Mouse (Mus musculus) lung, embryonic 14.5 days (tissue): ENCODE results near the gene Susd6. TPM values are rescaled to one million over a fixed set of nuclear protein-coding genes. Genes with fewer than 3 reads are reported as not detected.

Experiments used
- ATAC-seq: fragments of 200-750 bp; cut with Nextera tagmentation; 2 replicates; pipeline ENCODE4 v1.8.0; 2017; ENCODE audit warnings: mild to moderate bottlenecking, moderate TSS enrichment, moderate library complexity; ENCODE audit not compliant: insufficient read depth
- DNase-seq: peaks from one replicate; pipeline ENCODE4 v3.0.0-alpha.2; 2015
- H3K27ac ChIP-seq: fragments of 300-500 bp; sonication (generic); 2 replicates; pipeline ENCODE4 v1.5.1; 2014; ENCODE audit warnings: low read depth, mild to moderate bottlenecking, moderate library complexity
- H3K27me3 ChIP-seq: fragments of 300-500 bp; sonication (generic); 2 replicates; pipeline ENCODE4 v1.6.1; 2014; ENCODE audit warnings: low read length, control low read depth; ENCODE audit not compliant: insufficient read depth
- H3K36me3 ChIP-seq: fragments of 300-500 bp; sonication (generic); 2 replicates; pipeline ENCODE4 v1.6.1; 2014; ENCODE audit warnings: control low read depth; ENCODE audit not compliant: insufficient read depth
- H3K4me1 ChIP-seq: fragments of 300-500 bp; sonication (generic); 2 replicates; pipeline ENCODE4 v1.6.1; 2014; ENCODE audit warnings: antibody characterized with exemption, control low read depth; ENCODE audit not compliant: insufficient read depth
- H3K4me2 ChIP-seq: fragments of 300-500 bp; sonication (generic); 2 replicates; pipeline ENCODE4 v1.6.1; 2014; ENCODE audit warnings: mild to moderate bottlenecking
- H3K4me3 ChIP-seq: fragments of 300-500 bp; sonication (generic); 2 replicates; pipeline ENCODE4 v1.5.1; 2014; ENCODE audit warnings: low read depth, low read length
- H3K9ac ChIP-seq: fragments of 300-500 bp; sonication (generic); 2 replicates; pipeline ENCODE4 v1.6.1; 2014
- H3K9me3 ChIP-seq: fragments of 300-500 bp; sonication (generic); 2 replicates; pipeline ENCODE4 v1.6.1; 2016; ENCODE audit warnings: low read depth, low read length, control low read depth
- CTCF ChIP-seq: IDR thresholded peaks from 2 replicates; pipeline ENCODE4 v1.5.1; 2016; ENCODE audit warnings: antibody characterized with exemption, low read depth
- WGBS: fragments of 180-500 bp; shearing (Covaris S2); extraction: QIAGEN DNeasy Blood & Tissue Kit; methylation state at CpG from one replicate; pipeline ENCODE4 v1.1.7; 2014; 5-methylcytosine and 5-hydroxymethylcytosine counted together
- polyA plus RNA-seq: library from polyadenylated mRNA; unstranded; fragments of >200 nt; fragmentation: Nextera tagmentation; extraction: Ambion mirVana; gene quantifications from 2 replicates; pipeline ENCODE4 v1.2.1, GENCODE M21; 2014

The Susd6 gene
- polyA plus RNA-seq, 1 experiment from 2014 or later = 20.5 TPM

- Histone ChIP-seq H3K27ac (0 out of 2 replicates have a peak overlapping the region, but pooled peaks have one; percentile 30), H3K4me3 (no peak overlapping the region), H3K4me1 (peaks cover 28% of the 10 kb centered on the region), H3K4me2 (no peak overlapping the region), H3K9ac (no peak overlapping the region), H3K9me3 (no peaks in the 10 kb centered on the region), H3K36me3 (0 out of 2 replicates have a peak, but pooled peaks cover 6% of the 10 kb centered on the region), H3K27me3 (no peaks in the 10 kb centered on the region)
- 69% methylated on average over 2 of the region's 2 CpGs for WGBS
- DNase-seq (no peak), ATAC-seq (no peak)
- TF ChIP-seq CTCF = no peak
These were observed 39.9 kb downstream of the Susd6 start for GRCm38 (mm10) chr12:80830211-80830610.

- no peaks in the 10 kb centered on the region for H3K27me3 ChIP-seq
- H3K27ac ChIP-seq = peak overlapping the region; percentile 30; the same call in 1 of the 2 replicates
- H3K9me3 ChIP-seq = no peaks in the 10 kb centered on the region
- ATAC-seq = no peak
- H3K4me1 ChIP-seq = peaks cover 28% of the 10 kb centered on the region
- H3K36me3 ChIP-seq = 0 out of 2 replicates have a peak, but pooled peaks cover 6% of the 10 kb centered on the region
- DNase-seq = no peak
- H3K9ac ChIP-seq = no peak overlapping the region
- no peak overlapping the region for H3K4me3 ChIP-seq
- TF ChIP-seq CTCF = no peak
- WGBS = 61% methylated on average over 2 of the region's 2 CpGs
- H3K4me2 ChIP-seq = no peak overlapping the region
These were observed 40.5 kb downstream of the Susd6 start for GRCm38 (mm10) chr12:80830820-80831219.

- Histone ChIP-seq H3K27me3 (no peaks in the 10 kb centered on the region), H3K4me1 (peaks cover 19% of the 10 kb centered on the region), H3K4me2 (no peak overlapping the region), H3K9me3 (no peaks in the 10 kb centered on the region), H3K4me3 (no peak overlapping the region), H3K9ac (no peak overlapping the region), H3K27ac (no peak overlapping the region), H3K36me3 (0 out of 2 replicates have a peak, but pooled peaks cover 6% of the 10 kb centered on the region)
- TF ChIP-seq CTCF = no peak
- DNase-seq = no peak
- 56% methylated on average over 1 of the region's 1 CpGs for WGBS
- no peak for ATAC-seq
These were observed 42.0 kb downstream of the Susd6 start for GRCm38 (mm10) chr12:80832313-80832712.

- Histone ChIP-seq H3K9me3 (no peaks in the 10 kb centered on the region), H3K4me2 (no peak overlapping the region), H3K36me3 (0 out of 2 replicates have a peak, but pooled peaks cover 6% of the 10 kb centered on the region), H3K4me3 (no peak overlapping the region), H3K4me1 (peaks cover 10% of the 10 kb centered on the region), H3K27ac (no peak overlapping the region), H3K9ac (no peak overlapping the region), H3K27me3 (no peaks in the 10 kb centered on the region)
- WGBS = 65% methylated on average over 2 of the region's 2 CpGs
- no peak for TF ChIP-seq CTCF
- no peak for ATAC-seq
- DNase-seq = peak; percentile 55
These were observed 43.2 kb downstream of the Susd6 start for GRCm38 (mm10) chr12:80833541-80833940.

- Histone ChIP-seq H3K4me3 (no peak overlapping the region), H3K4me1 (peaks cover 10% of the 10 kb centered on the region), H3K4me2 (no peak overlapping the region), H3K36me3 (0 out of 2 replicates have a peak, but pooled peaks cover 3% of the 10 kb centered on the region), H3K27me3 (no peaks in the 10 kb centered on the region), H3K9me3 (no peaks in the 10 kb centered on the region), H3K27ac (no peak overlapping the region), H3K9ac (no peak overlapping the region)
- TF ChIP-seq CTCF = no peak
- WGBS = 80% methylated on average over 3 of the region's 3 CpGs
- peak; percentile 54 for DNase-seq
- no peak for ATAC-seq
These were observed 44.0 kb downstream of the Susd6 start for GRCm38 (mm10) chr12:80834156-80834900.

- 83% methylated on average over 6 of the region's 8 CpGs for WGBS
- H3K4me3 ChIP-seq = no peak overlapping the region
- TF ChIP-seq CTCF = no peak
- no peak for DNase-seq
- peaks cover 10% of the 10 kb centered on the region for H3K4me1 ChIP-seq
- no peaks in the 10 kb centered on the region for H3K9me3 ChIP-seq
- ATAC-seq = no peak
- H3K36me3 ChIP-seq = no peaks in the 10 kb centered on the region
- no peaks in the 10 kb centered on the region for H3K27me3 ChIP-seq
- H3K27ac ChIP-seq = no peak overlapping the region
- H3K4me2 ChIP-seq = no peak overlapping the region
- H3K9ac ChIP-seq = no peak overlapping the region
These were observed 44.7 kb downstream of the Susd6 start for GRCm38 (mm10) chr12:80834901-80835570.

- Histone ChIP-seq H3K27me3 (no peaks in the 10 kb centered on the region), H3K36me3 (no peaks in the 10 kb centered on the region), H3K27ac (no peak overlapping the region), H3K4me3 (no peak overlapping the region), H3K9me3 (no peaks in the 10 kb centered on the region), H3K4me2 (no peak overlapping the region), H3K4me1 (peaks cover 10% of the 10 kb centered on the region), H3K9ac (no peak overlapping the region)
- no peak for ATAC-seq
- DNase-seq = no peak
- 39% methylated on average over 3 of the region's 3 CpGs for WGBS
- TF ChIP-seq CTCF = no peak
These were observed 47.3 kb downstream of the Susd6 start for GRCm38 (mm10) chr12:80837614-80838013.
